Mouse (Mus musculus) CD4-positive, CD25-positive, alpha-beta regulatory T cell, adult 9 weeks (primary cell): Measurements from ENCODE around the gene Zfp609. TPM values are rescaled to one million over a fixed set of nuclear protein-coding genes. Genes with fewer than 3 reads are reported as not detected.

Experiments used
- polyA plus RNA-seq: library from polyadenylated mRNA; unstranded; fragments of 100-300 nt; shearing (Covaris generic); gene quantifications from one replicate; pipeline ENCODE4 v1.2.1, GENCODE M21; 2017

Gene Zfp609
- 2.1 TPM for polyA plus RNA-seq

DNA sequence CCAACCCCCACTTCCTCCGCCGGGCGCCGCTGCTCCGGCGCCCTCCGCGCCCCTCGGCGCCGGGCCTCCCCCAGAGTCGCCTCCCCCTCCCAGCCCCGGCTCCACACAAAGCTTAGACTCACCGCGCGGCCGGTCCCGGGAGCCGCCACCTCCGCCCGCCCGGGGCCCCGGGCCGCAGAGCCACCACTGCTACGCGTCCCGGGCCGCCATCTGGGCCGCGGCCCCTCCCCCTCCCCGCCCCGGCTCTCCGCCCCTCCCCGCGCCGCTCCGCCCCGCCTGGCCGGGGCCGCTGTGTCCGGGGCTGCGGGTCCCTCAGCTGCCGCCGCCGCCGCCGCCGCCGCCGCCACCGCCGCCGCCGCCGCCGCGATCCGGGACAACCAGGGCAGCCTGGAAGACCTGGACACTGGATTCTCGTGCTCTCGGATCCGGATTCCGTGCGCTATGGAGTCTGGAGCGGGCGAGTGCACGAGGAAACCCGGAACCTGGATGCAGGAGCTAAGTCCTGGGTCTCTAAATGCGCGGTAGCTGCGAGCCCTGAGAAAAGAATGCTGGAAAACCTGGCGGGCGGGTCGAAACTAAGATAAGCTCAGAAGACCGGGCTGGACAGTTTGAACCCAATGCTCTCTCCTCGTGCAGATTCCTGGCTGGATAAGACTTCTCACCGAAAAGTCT lies at the start of gene Zfp609:
Gene Zfp609, minus strand, starts transcription at position 221 of the 672 bp plus-strand sequence.

GRCm38 (mm10) chr9:65667701-65668100 lies 159.7 kb downstream of the Zfp609 start, which contains the start of gene Oaz2:
Oaz2 (plus strand) TSS chr9:65668001.

Other genes starting within 250 kb of the Zfp609 start
- gene Plekho2, start 247.5 kb downstream of the Zfp609 start, polyA plus RNA-seq: 77.6 TPM
- gene Pif1, start 240.4 kb downstream of the Zfp609 start, polyA plus RNA-seq: 0.16 TPM
- 0.78 TPM for gene Rbpms2, start 197.9 kb downstream of the Zfp609 start, polyA plus RNA-seq
- 135 TPM for gene Oaz2, start 159.6 kb downstream of the Zfp609 start, polyA plus RNA-seq
- gene Pclaf, start 62.7 kb upstream of the Zfp609 start, polyA plus RNA-seq: 9.3 TPM
- 45.3 TPM for gene Trip4, start 81.2 kb upstream of the Zfp609 start, polyA plus RNA-seq
- gene Csnk1g1, start 81.4 kb upstream of the Zfp609 start, polyA plus RNA-seq: 49.7 TPM
- 407 TPM for gene Ppib, start 232.7 kb upstream of the Zfp609 start, polyA plus RNA-seq
- gene Snx22, start 242.2 kb upstream of the Zfp609 start, polyA plus RNA-seq: 1.1 TPM